Mouse (Mus musculus) kidney, embryonic 15.5 days (tissue): ENCODE measurements at regions not wholly inside any gene's neighbourhood (a gene's known extent, or its start where the extent isn't known, plus 50 kb on each side); places are given as distances from the start of the nearest gene placed in this dataset.

Experiments
- ATAC-seq: fragments of 200-750 bp; cut with Nextera tagmentation; replicated peaks from 2 replicates; pipeline ENCODE4 v1.8.0; 2017; ENCODE audit warnings: moderate TSS enrichment; ENCODE audit not compliant: low FRiP score
- H3K27ac ChIP-seq: fragments of 300-500 bp; sonication (generic); 2 replicates; pipeline ENCODE4 v1.5.1; 2015; ENCODE audit warnings: mild to moderate bottlenecking, inconsistent platforms
- H3K27me3 ChIP-seq: fragments of 300-500 bp; sonication (generic); 2 replicates; pipeline ENCODE4 v1.6.1; 2015; ENCODE audit warnings: inconsistent platforms
- H3K36me3 ChIP-seq: fragments of 300-500 bp; sonication (generic); 2 replicates; pipeline ENCODE4 v1.6.1; 2015; ENCODE audit warnings: inconsistent platforms
- H3K4me1 ChIP-seq: fragments of 300-500 bp; sonication (generic); 2 replicates; pipeline ENCODE4 v1.6.1; 2015; ENCODE audit warnings: inconsistent platforms
- H3K4me2 ChIP-seq: fragments of 300-500 bp; sonication (generic); 2 replicates; pipeline ENCODE4 v1.6.1; 2015; ENCODE audit warnings: moderate library complexity, mild to moderate bottlenecking, inconsistent platforms
- H3K4me3 ChIP-seq: fragments of 300-500 bp; sonication (generic); replicated peaks from 2 replicates; pipeline ENCODE4 v1.5.1; 2015; ENCODE audit warnings: mild to moderate bottlenecking, inconsistent platforms
- H3K9ac ChIP-seq: fragments of 300-500 bp; sonication (generic); 2 replicates; pipeline ENCODE4 v1.6.1; 2015; ENCODE audit warnings: mild to moderate bottlenecking, inconsistent platforms
- H3K9me3 ChIP-seq: fragments of 300-500 bp; sonication (generic); replicated peaks from 2 replicates; pipeline ENCODE4 v1.6.1; 2016; ENCODE audit warnings: inconsistent platforms
- WGBS: fragments of 180-500 bp; shearing (Covaris S2); methylation state at CpG from one replicate; pipeline ENCODE4 v1.1.7; 2015; ENCODE audit warnings: mixed read lengths; 5-methylcytosine and 5-hydroxymethylcytosine counted together

GRCm38 (mm10) chr5:136619315-136620231 is 52.3 kb upstream of the Cux1 start:
- Histone ChIP-seq H3K27ac (peak overlapping the region; percentile 79), H3K4me2 (peak overlapping the region; percentile 48), H3K9ac (no peak overlapping the region), H3K36me3 (no peaks in the 10 kb centered on the region), H3K4me3 (peak overlapping the region; percentile 10), H3K4me1 (peaks cover 27% of the 10 kb centered on the region), H3K27me3 (peaks cover 8% of the 10 kb centered on the region; the same call in 1 of the 2 replicates), H3K9me3 (no peaks in the 10 kb centered on the region)
- peak; percentile 84 for ATAC-seq
- WGBS, result 7% methylated on average over 17 of the region's 17 CpGs

GRCm38 (mm10) chr5:136620234-136620633 is 52.9 kb upstream of the Cux1 start:
- Histone ChIP-seq H3K27ac (peak overlapping the region; percentile 79), H3K4me2 (peak overlapping the region; percentile 48), H3K36me3 (no peaks in the 10 kb centered on the region), H3K4me1 (peaks cover 27% of the 10 kb centered on the region), H3K9me3 (no peaks in the 10 kb centered on the region), H3K4me3 (no peak overlapping the region), H3K27me3 (peaks cover 8% of the 10 kb centered on the region; the same call in 1 of the 2 replicates), H3K9ac (no peak overlapping the region)
- no peak for ATAC-seq
- WGBS, result 17% methylated on average over 12 of the region's 12 CpGs

- Histone ChIP-seq H3K4me1 (peaks cover 27% of the 10 kb centered on the region), H3K36me3 (no peaks in the 10 kb centered on the region), H3K27me3 (peaks cover 8% of the 10 kb centered on the region; the same call in 1 of the 2 replicates), H3K9me3 (no peaks in the 10 kb centered on the region), H3K4me3 (no peak overlapping the region), H3K27ac (no peak overlapping the region), H3K4me2 (no peak overlapping the region), H3K9ac (no peak overlapping the region)
- no peak for ATAC-seq
- WGBS, result 38% methylated on average over 4 of the region's 4 CpGs
Measured at GRCm38 (mm10) chr5:136621336-136622125, 54.2 kb upstream of the Cux1 start.

GRCm38 (mm10) chr5:136622152-136622551 is 54.9 kb upstream of the Cux1 start:
- Histone ChIP-seq H3K36me3 (no peaks in the 10 kb centered on the region), H3K9ac (no peak overlapping the region), H3K9me3 (no peaks in the 10 kb centered on the region), H3K27ac (no peak overlapping the region), H3K4me1 (peaks cover 27% of the 10 kb centered on the region), H3K4me3 (no peak overlapping the region), H3K4me2 (peak overlapping the region; percentile 88; the same call in 1 of the 2 replicates), H3K27me3 (peaks cover 8% of the 10 kb centered on the region; the same call in 1 of the 2 replicates)
- no peak for ATAC-seq
- 20% methylated on average over 2 of the region's 2 CpGs for WGBS

- Histone ChIP-seq H3K4me1 (peaks cover 27% of the 10 kb centered on the region), H3K9ac (peak overlapping the region; percentile 50), H3K36me3 (no peaks in the 10 kb centered on the region), H3K4me2 (peak overlapping the region; percentile 88), H3K4me3 (peak overlapping the region; percentile 50), H3K27ac (peak overlapping the region; percentile 66), H3K27me3 (peaks cover 8% of the 10 kb centered on the region; the same call in 1 of the 2 replicates), H3K9me3 (no peaks in the 10 kb centered on the region)
- ATAC-seq, result peak; percentile 30
- 3% methylated on average over 43 of the region's 43 CpGs for WGBS
Measured at GRCm38 (mm10) chr5:136622721-136623542, 55.6 kb upstream of the Cux1 start.

- Histone ChIP-seq H3K27ac (no peak overlapping the region), H3K9me3 (no peaks in the 10 kb centered on the region), H3K36me3 (no peaks in the 10 kb centered on the region), H3K9ac (no peak overlapping the region), H3K4me3 (no peak overlapping the region), H3K27me3 (peaks cover 8% of the 10 kb centered on the region; the same call in 1 of the 2 replicates), H3K4me1 (peaks cover 27% of the 10 kb centered on the region), H3K4me2 (no peak overlapping the region)
- WGBS, result 55% methylated on average over 6 of the region's 6 CpGs
- no peak for ATAC-seq
Measured at GRCm38 (mm10) chr5:136623791-136624190, 56.5 kb upstream of the Cux1 start.

GRCm38 (mm10) chr5:136625176-136625991 is 58.1 kb upstream of the Cux1 start:
- Histone ChIP-seq H3K9me3 (no peaks in the 10 kb centered on the region), H3K9ac (no peak overlapping the region), H3K27ac (no peak overlapping the region), H3K4me2 (no peak overlapping the region), H3K4me3 (no peak overlapping the region), H3K36me3 (no peaks in the 10 kb centered on the region), H3K27me3 (peaks cover 8% of the 10 kb centered on the region; the same call in 1 of the 2 replicates), H3K4me1 (peaks cover 12% of the 10 kb centered on the region)
- ATAC-seq, result no peak
- WGBS, result 58% methylated on average over 13 of the region's 13 CpGs

- no peak for ATAC-seq
- H3K4me1 ChIP-seq, result peaks cover 10% of the 10 kb centered on the region
- H3K9ac ChIP-seq, result no peak overlapping the region
- 51% methylated on average over 4 of the region's 4 CpGs for WGBS
- H3K27me3 ChIP-seq, result peaks cover 8% of the 10 kb centered on the region; the same call in 1 of the 2 replicates
- H3K36me3 ChIP-seq, result no peaks in the 10 kb centered on the region
- H3K9me3 ChIP-seq, result no peaks in the 10 kb centered on the region
- H3K4me3 ChIP-seq, result no peak overlapping the region
- H3K27ac ChIP-seq, result no peak overlapping the region
- no peak overlapping the region for H3K4me2 ChIP-seq
Measured at GRCm38 (mm10) chr5:136626142-136626771, 59.0 kb upstream of the Cux1 start.

GRCm38 (mm10) chr5:136626891-136627290 is 59.6 kb upstream of the Cux1 start:
- H3K27me3 ChIP-seq, result peaks cover 8% of the 10 kb centered on the region; the same call in 1 of the 2 replicates
- H3K4me2 ChIP-seq, result no peak overlapping the region
- no peak for ATAC-seq
- H3K27ac ChIP-seq, result no peak overlapping the region
- 62% methylated on average over 2 of the region's 2 CpGs for WGBS
- H3K4me1 ChIP-seq, result peaks cover 10% of the 10 kb centered on the region
- H3K9ac ChIP-seq, result no peak overlapping the region
- no peaks in the 10 kb centered on the region for H3K9me3 ChIP-seq
- H3K4me3 ChIP-seq, result no peak overlapping the region
- H3K36me3 ChIP-seq, result no peaks in the 10 kb centered on the region

- Histone ChIP-seq H3K4me3 (no peak overlapping the region), H3K27me3 (peaks cover 8% of the 10 kb centered on the region; the same call in 1 of the 2 replicates), H3K4me1 (peaks cover 5% of the 10 kb centered on the region), H3K27ac (no peak overlapping the region), H3K9ac (no peak overlapping the region), H3K4me2 (no peak overlapping the region), H3K36me3 (no peaks in the 10 kb centered on the region), H3K9me3 (no peaks in the 10 kb centered on the region)
- WGBS, result 76% methylated on average over 11 of the region's 11 CpGs
- no peak for ATAC-seq
Measured at GRCm38 (mm10) chr5:136627671-136628292, 60.5 kb upstream of the Cux1 start.
